Mouse (Mus musculus) forebrain, embryonic 10.5 days (tissue): ENCODE results near the gene Mrgbp. TPM values are rescaled to one million over a fixed set of nuclear protein-coding genes. Genes with fewer than 3 reads are reported as not detected.
A peak's percentile ranks its signal among the peaks of the same experiment; 100 is the strongest.

ENCODE experiments used
- DNase-seq: peaks from one replicate; pipeline ENCODE4 v3.0.0-alpha.2; 2017; ENCODE audit warnings: low spot score; ENCODE audit errors: extremely low spot score
- H3K27ac ChIP-seq: fragments of 300-500 bp; sonication (generic); 2 replicates; pipeline ENCODE4 v1.5.1; 2016; ENCODE audit warnings: mild to moderate bottlenecking
- H3K27me3 ChIP-seq: fragments of 300-500 bp; sonication (generic); 2 replicates; pipeline ENCODE4 v1.6.1; 2016; ENCODE audit warnings: mild to moderate bottlenecking; ENCODE audit not compliant: poor library complexity, severe bottlenecking
- H3K36me3 ChIP-seq: fragments of 300-500 bp; sonication (generic); replicated peaks from 2 replicates; pipeline ENCODE4 v1.6.1; 2016; ENCODE audit warnings: mild to moderate bottlenecking, moderate library complexity
- H3K4me1 ChIP-seq: fragments of 300-500 bp; sonication (generic); 2 replicates; pipeline ENCODE4 v1.6.1; 2016
- H3K4me3 ChIP-seq: fragments of 300-500 bp; sonication (generic); 2 replicates; pipeline ENCODE4 v1.5.1; 2016; ENCODE audit warnings: mild to moderate bottlenecking, moderate library complexity
- H3K9me3 ChIP-seq: fragments of 300-500 bp; sonication (generic); 2 replicates; pipeline ENCODE4 v1.6.1; 2016; ENCODE audit warnings: mild to moderate bottlenecking, moderate library complexity
- WGBS: fragments of 180-500 bp; shearing (Covaris S2); methylation state at CpG from one replicate; pipeline ENCODE4 v1.1.7; 2016; 5-methylcytosine and 5-hydroxymethylcytosine counted together
- polyA plus RNA-seq: library from polyadenylated mRNA; unstranded; fragments of >200 nt; fragmentation: Nextera tagmentation; extraction: Ambion mirVana; gene quantifications from 2 replicates; pipeline ENCODE4 v1.2.1, GENCODE M21; 2016

Mrgbp gene
- polyA plus RNA-seq, result 41.1 and 44.3 TPM in 2 replicates

DNA sequence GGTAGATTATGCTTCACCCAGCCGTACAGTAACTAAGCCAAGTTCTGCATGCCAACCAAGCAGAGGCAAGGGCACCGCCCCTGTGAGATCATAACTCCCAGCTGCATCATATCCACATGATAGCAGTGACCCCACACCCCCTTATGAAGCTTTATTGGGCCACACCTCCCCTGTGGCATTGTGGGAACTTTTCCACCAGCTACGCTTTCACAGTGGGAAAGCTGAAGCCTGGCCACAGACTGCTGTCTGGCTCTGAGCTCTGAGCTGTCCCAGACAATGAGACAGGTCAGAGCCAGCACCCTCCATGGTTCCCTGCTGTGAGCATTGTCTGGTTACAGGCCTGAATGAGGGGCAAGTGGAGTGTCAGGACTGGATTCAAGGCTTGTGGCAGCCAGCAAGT lies at the start of gene Mrgbp:
Mrgbp (plus strand) TSS at position 303 of the 400 bp plus-strand sequence.
- no peak within 1 kb of the TSS for H3K4me3 ChIP-seq
- no peaks in the 10 kb centered on the region for H3K9me3 ChIP-seq
- WGBS, result 83% methylated on average over 3 of the region's 3 CpGs
- peaks cover 22% of the 10 kb centered on the region for H3K36me3 ChIP-seq
- H3K4me1 ChIP-seq, result peaks cover 41% of the 10 kb centered on the region
- DNase-seq, result no peak
- H3K27ac ChIP-seq, result no peak within 1 kb of the TSS
- peaks cover 8% of the 10 kb centered on the region; the same call in 1 of the 2 replicates for H3K27me3 ChIP-seq

DNA sequence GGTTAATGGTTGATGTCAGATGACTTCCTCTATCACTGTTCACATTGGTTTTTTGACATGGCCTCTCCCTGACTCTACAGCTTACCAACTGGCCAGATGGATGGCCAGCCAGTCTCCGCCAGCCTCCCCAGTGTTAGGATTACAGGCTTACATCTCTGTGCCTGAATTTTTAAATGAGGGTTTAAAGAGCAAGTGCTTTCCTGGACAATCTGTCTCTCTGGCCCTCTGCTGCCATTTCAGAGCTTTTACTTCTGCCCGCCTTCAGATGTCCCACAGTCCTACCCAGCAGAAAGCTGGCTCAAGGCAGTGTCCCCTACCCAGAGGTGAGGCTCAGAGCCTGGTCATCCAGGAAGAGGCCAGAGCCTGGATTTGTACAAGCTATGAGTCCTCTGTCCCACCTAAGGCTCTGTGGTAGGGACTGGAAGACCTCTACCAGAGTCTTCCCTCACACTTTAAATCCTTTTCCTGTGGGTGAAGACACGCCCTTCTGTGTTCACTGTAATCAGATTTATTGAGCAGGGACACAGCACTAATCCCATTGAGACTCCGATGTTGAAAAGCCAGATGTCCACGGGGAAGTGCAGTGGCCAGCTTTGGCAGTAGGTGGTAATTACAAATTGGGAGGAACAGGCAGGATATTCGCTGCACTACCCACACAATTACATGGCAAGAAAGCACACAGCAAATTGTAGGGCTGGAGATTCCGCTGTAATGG lies 49.3 kb upstream of the Mrgbp start:
- DNase-seq, result no peak
- no peak overlapping the region for H3K4me3 ChIP-seq
- peaks cover 72% of the 10 kb centered on the region for H3K27me3 ChIP-seq
- no peaks in the 10 kb centered on the region for H3K36me3 ChIP-seq
- peaks cover 74% of the 10 kb centered on the region for H3K4me1 ChIP-seq
- H3K9me3 ChIP-seq, result no peaks in the 10 kb centered on the region
- peak overlapping the region; percentile 69; the same call in 1 of the 2 replicates for H3K27ac ChIP-seq
- 50% methylated on average over 7 of the region's 7 CpGs for WGBS

DNA sequence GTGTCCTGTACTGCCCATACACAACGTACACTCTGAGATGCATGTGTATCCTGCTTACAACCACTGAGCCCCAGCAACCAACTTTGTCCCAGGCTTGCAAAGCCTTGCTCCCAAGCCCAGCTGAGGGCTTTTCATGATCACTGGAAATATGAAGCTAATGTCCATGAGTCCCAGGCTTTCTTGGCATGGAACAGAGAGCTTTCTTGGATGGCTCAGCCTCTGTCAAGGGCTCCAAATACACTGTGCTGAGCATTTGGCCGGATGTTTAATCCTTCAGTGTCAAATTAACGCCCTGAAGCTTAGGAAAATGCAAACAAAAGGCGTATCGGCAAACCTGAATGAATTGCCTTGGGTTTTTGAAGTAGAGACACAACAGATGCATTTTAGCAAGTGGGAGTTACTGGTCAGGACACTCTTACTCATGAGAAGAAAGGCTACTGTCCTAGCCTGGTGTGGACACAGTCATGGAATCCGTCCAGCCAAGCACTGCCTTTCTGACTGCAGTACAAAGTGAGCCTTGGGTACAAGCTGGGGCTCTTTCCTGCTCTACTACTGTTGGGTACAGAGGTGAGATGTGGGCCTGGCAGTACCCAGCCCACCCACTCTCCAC lies 48.6 kb upstream of the Mrgbp start:
- Histone ChIP-seq H3K9me3 (no peaks in the 10 kb centered on the region), H3K36me3 (no peaks in the 10 kb centered on the region), H3K27ac (0 out of 2 replicates have a peak overlapping the region, but pooled peaks have one; percentile 17), H3K4me1 (peaks cover 72% of the 10 kb centered on the region), H3K27me3 (peaks cover 69% of the 10 kb centered on the region), H3K4me3 (no peak overlapping the region)
- no peak for DNase-seq
- WGBS, result 39% methylated on average over 6 of the region's 6 CpGs

DNA sequence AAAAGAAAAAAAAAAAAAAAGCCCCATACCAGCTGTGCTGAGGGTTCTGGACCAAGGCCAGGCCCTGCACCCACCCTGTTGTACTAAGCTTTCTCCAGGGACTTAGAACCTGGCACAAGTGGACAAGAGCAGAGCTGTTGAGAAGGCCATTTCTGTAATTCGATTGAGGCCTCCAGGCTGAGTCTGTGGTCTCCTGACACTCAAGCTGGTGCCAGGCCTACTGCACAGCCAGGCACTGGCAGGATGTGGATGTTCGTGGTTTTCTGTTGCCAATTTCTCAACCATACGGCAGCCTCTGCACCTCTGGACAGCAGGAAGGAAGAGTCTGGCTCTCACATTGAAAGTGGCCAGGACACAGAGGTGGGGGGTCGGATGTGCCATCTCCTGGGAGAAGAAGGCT lies 47.9 kb upstream of the Mrgbp start:
- Histone ChIP-seq H3K27me3 (peaks cover 68% of the 10 kb centered on the region), H3K4me1 (peaks cover 64% of the 10 kb centered on the region), H3K9me3 (no peaks in the 10 kb centered on the region), H3K27ac (no peak overlapping the region), H3K36me3 (no peaks in the 10 kb centered on the region), H3K4me3 (no peak overlapping the region)
- DNase-seq, result no peak
- 83% methylated on average over 4 of the region's 4 CpGs for WGBS

DNA sequence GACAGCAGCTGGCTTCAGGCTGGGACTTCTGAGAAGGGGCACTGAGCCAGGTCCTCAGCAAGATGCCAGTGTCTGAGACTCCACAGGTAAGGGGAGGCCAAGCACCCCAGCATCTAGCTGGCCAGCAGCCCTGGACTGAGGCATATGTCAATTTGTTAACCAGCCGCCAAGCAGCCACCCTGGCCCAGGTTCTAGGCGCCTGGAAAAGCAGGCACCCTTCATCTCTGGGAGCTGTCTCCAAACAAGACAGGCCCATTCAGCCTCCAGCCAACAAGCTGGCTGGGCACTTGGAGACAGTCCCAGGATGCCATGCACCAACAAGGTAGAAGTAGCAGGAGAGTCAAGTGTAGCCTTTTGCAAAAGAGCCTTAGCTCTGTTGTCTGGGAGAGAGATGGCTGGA lies 37.4 kb upstream of the Mrgbp start:
- WGBS, result 87% methylated on average over 2 of the region's 2 CpGs
- no peak for DNase-seq

DNA sequence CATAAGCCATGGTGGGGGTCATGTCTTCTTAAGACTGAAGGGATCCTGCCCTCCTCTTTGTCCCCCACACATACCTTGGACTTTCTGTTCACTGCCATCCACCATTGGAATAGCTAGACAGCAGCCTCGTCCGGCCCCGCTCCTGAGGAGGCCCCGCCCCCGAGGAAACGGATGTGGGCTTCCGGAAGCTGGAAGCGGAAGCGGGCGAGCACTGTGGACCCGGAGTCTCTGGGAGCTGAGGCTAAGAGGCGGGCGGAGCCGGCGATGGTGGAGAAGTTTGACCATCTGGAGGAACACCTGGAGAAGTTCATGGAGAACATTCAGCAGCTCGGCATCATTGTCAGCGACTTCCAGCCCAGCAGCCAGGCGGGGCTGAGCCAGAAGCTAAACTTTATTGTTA lies 36.1 kb upstream of the Mrgbp start:
- DNase-seq, result no peak
- H3K27me3 ChIP-seq, result no peaks in the 10 kb centered on the region; the same call in 1 of the 2 replicates
- H3K4me1 ChIP-seq, result peaks cover 29% of the 10 kb centered on the region
- no peak overlapping the region for H3K4me3 ChIP-seq
- WGBS, result 89% methylated on average over 18 of the region's 18 CpGs
- no peak overlapping the region for H3K27ac ChIP-seq
- no peaks in the 10 kb centered on the region for H3K36me3 ChIP-seq
- H3K9me3 ChIP-seq, result no peaks in the 10 kb centered on the region; the same call in 1 of the 2 replicates

More for the DNA sequence above, 37.4 kb upstream of the Mrgbp start:
- H3K4me1 ChIP-seq, result peaks cover 29% of the 10 kb centered on the region
- H3K27me3 ChIP-seq, result 0 out of 2 replicates have a peak, but pooled peaks cover 2% of the 10 kb centered on the region
- no peaks in the 10 kb centered on the region for H3K36me3 ChIP-seq
- H3K27ac ChIP-seq, result no peak overlapping the region
- no peak overlapping the region for H3K4me3 ChIP-seq
- H3K9me3 ChIP-seq, result no peaks in the 10 kb centered on the region; the same call in 1 of the 2 replicates

DNA sequence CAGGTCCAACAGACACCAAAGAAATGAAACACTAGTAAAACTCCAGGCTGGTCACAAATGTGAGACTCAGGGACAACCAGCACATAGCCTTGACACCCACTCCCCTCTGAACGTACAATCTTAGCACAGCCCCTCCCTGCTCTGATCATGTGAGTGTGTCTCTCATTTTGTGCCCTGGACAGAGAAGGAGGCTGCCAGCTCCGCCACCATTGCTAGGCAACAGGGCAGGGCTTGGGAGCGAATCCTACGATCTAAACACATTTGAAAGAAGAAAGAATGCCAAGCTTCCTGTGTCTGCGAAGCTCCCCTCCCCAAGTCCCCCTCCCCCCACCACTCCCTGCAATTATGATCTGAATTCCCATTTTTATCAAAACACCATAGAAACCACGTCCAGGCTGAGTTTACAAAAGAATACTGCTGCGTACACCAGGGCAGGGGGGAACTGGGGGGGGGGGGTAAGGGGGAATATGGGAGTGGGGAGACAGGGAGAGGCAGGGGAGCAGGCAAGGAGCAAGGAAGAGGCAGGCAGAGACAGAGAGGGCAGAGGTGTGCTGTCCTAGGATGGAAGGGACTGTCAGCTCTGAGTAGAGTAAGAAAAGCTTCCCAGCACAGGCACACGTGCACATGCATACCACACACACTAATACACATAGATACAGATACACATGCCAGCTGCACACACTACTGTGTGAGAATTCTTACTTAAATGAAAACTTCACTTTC lies 33.6 kb upstream of the Mrgbp start:
- H3K9me3 ChIP-seq, result no peaks in the 10 kb centered on the region; the same call in 1 of the 2 replicates
- peak overlapping the region; percentile 18; the same call in 1 of the 2 replicates for H3K4me3 ChIP-seq
- no peak for DNase-seq
- no peaks in the 10 kb centered on the region; the same call in 1 of the 2 replicates for H3K27me3 ChIP-seq
- no peaks in the 10 kb centered on the region for H3K36me3 ChIP-seq
- 40% methylated on average over 8 of the region's 8 CpGs for WGBS
- H3K4me1 ChIP-seq, result peaks cover 27% of the 10 kb centered on the region
- peak overlapping the region; percentile 76 for H3K27ac ChIP-seq

DNA sequence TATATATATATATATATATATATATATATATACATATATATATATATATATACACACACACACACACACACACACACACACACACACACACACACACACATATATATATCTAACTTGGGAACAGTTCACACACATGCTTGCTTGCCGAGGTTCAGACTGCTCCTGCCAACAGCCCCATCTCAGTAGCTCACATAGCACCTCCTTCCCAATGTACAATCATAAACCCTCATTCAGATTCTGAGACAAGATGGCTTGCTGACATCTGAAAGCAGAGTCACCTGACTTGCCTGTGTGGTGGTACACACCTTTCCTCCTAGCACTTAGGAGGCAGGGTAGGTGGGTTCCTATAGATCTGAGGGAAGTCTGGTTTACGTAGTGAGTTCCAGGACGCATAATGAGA lies 28.8 kb upstream of the Mrgbp start:
- H3K4me1 ChIP-seq, result peaks cover 16% of the 10 kb centered on the region
- no peak overlapping the region for H3K27ac ChIP-seq
- no peaks in the 10 kb centered on the region; the same call in 1 of the 2 replicates for H3K27me3 ChIP-seq
- no peak for DNase-seq
- H3K4me3 ChIP-seq, result no peak overlapping the region
- H3K9me3 ChIP-seq, result no peaks in the 10 kb centered on the region
- WGBS, result 89% methylated on average over 3 of the region's 3 CpGs
- H3K36me3 ChIP-seq, result no peaks in the 10 kb centered on the region

DNA sequence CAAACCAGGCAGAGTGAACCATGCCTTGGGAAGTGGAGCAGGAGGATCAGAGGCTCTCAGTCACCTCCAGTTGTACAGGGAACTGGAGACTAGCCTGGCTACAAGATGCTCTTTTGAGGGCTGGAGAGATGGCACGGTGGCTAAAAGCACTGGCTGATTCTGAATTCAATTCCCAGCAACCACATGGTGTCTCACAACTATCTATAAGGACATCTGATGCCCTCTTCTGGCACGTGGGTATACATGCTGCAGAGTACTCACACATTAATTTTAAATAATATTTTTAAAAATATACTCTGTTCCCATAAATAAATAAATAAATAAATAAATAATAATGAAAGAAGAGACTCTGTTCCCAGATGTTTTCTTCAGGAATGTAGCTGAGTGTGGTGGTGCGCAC lies 25.9 kb upstream of the Mrgbp start:
- H3K9me3 ChIP-seq, result peaks cover 3% of the 10 kb centered on the region; the same call in 1 of the 2 replicates
- no peaks in the 10 kb centered on the region for H3K36me3 ChIP-seq
- H3K27me3 ChIP-seq, result no peaks in the 10 kb centered on the region; the same call in 1 of the 2 replicates
- H3K4me1 ChIP-seq, result peaks cover 4% of the 10 kb centered on the region; the same call in 1 of the 2 replicates
- WGBS, result 60% methylated on average over 3 of the region's 3 CpGs
- no peak overlapping the region for H3K4me3 ChIP-seq
- no peak for DNase-seq
- H3K27ac ChIP-seq, result no peak overlapping the region

DNA sequence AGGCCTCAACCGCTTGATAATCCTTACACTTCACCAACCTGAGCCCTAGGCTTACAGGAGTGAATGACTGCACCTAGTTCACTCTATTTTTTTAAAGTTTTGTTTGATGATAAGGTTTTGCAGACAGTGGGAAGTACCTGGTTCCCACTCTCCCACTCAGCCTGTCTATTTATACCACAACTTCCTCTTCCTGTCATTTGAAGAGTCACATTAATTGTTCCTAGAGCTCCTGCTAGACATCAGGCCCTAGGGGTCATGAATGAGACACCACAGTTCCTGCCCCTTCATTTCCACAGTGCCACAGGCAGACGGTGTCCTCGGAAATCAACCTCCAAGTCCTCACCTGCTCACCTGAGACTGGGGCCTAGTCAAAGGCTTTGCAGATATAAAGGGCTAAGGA lies 24.6 kb upstream of the Mrgbp start:
- H3K27ac ChIP-seq, result no peak overlapping the region
- WGBS, result 83% methylated on average over 3 of the region's 3 CpGs
- 0 out of 2 replicates have a peak, but pooled peaks cover 5% of the 10 kb centered on the region for H3K27me3 ChIP-seq
- H3K4me3 ChIP-seq, result no peak overlapping the region
- H3K4me1 ChIP-seq, result peaks cover 4% of the 10 kb centered on the region; the same call in 1 of the 2 replicates
- peaks cover 4% of the 10 kb centered on the region; the same call in 1 of the 2 replicates for H3K9me3 ChIP-seq
- no peaks in the 10 kb centered on the region for H3K36me3 ChIP-seq
- DNase-seq, result no peak

DNA sequence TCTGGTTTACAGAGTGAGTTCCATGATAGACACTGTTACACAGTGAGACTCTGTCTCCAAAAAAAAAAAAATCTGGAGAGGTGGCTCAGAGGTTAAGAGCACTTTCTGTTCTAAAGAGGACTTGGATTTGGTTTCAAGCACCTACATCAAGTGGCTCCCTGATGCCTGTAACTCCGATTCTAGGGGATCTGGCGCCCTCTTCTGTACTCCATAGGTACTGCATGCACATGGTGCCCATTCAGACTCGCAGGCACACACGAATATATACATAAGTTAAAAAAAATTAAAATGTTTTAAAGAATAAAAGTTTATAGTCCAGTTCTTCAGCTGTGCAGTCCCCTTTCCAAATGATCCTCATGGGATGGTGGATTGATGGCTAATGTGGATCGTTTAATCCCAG lies 20.9 kb upstream of the Mrgbp start:
- no peak overlapping the region for H3K27ac ChIP-seq
- H3K4me1 ChIP-seq, result 0 out of 2 replicates have a peak, but pooled peaks cover 3% of the 10 kb centered on the region
- DNase-seq, result no peak
- no peaks in the 10 kb centered on the region for H3K36me3 ChIP-seq
- H3K4me3 ChIP-seq, result no peak overlapping the region
- H3K27me3 ChIP-seq, result peaks cover 14% of the 10 kb centered on the region; the same call in 1 of the 2 replicates
- H3K9me3 ChIP-seq, result peaks cover 4% of the 10 kb centered on the region; the same call in 1 of the 2 replicates
- WGBS, result 53% methylated on average over 5 of the region's 5 CpGs

DNA sequence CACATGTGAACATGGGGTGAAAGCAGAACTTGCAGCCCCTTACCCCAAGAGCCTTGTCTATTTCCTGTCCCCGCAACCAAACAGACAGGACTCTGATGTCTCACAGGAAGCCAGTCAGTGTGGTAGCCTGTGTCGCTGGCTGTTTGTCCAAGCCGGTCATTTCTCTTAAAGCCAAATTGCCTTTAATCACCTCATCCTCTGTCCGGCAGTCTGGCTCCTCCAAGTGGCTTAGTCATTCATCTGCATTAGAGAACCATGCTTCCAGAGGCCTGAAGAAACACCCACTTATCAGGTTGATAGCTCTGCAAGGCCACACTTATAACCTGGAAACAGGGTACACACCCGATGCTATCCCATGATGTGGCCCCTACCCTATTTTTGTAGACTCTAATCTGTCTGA lies 19.0 kb upstream of the Mrgbp start:
- 0 out of 2 replicates have a peak, but pooled peaks cover 3% of the 10 kb centered on the region for H3K4me1 ChIP-seq
- DNase-seq, result no peak
- H3K36me3 ChIP-seq, result no peaks in the 10 kb centered on the region
- H3K27ac ChIP-seq, result no peak overlapping the region
- H3K4me3 ChIP-seq, result no peak overlapping the region
- 69% methylated on average over 5 of the region's 5 CpGs for WGBS
- peaks cover 14% of the 10 kb centered on the region; the same call in 1 of the 2 replicates for H3K27me3 ChIP-seq
- H3K9me3 ChIP-seq, result peaks cover 4% of the 10 kb centered on the region; the same call in 1 of the 2 replicates
